Mouse (Mus musculus): Measurements from ENCODE around the gene BC029722.
"Not testable (repeated sequence)": the region's sequence is repeated elsewhere in the genome, so short reads cannot be mapped to it uniquely, and the experiment has no call there.

BC029722 gene

GRCm38 (mm10) chr2:155819392-155819448 lies at the start of gene BC029722:
TSS of gene BC029722 (minus strand) at chr2:155819426.
- no peak for DNase-seq

GRCm38 (mm10) chr2:155868320-155868719 lies 49.1 kb upstream of the BC029722 start:
- DNase-seq = no peak

DNA sequence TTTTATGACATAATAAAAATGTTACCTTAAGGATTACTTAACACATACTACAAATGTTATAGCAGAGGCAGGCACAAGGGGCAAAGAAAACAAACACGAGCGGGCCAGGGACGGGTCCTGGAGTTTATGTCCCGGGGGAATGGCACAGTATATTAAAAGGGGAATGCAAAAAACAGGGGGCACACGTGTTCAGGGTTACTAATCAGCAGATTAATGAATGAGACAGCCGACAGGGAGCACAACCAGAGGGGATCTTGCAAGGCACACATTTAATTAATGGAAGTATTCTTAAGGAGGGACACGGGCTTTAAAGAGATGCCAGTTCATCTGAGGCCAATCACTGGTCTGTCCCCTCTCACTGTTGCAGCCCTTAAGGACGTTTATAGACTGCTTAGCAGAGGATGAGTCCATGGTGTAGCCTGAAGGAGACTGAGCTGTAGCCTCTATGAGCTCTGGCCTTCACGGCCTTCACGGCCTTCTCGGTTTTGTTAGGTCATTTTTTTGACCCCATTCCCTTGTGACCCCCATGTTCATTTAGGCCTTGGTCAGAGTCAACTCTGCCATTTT lies 44.2 kb upstream of the BC029722 start:
- no peak for DNase-seq

GRCm38 (mm10) chr2:155862573-155863300 lies 43.5 kb upstream of the BC029722 start:
- no peak for DNase-seq

GRCm38 (mm10) chr2:155861581-155861980 lies 42.4 kb upstream of the BC029722 start:
- DNase-seq = no peak

GRCm38 (mm10) chr2:155860102-155860501 lies 40.9 kb upstream of the BC029722 start:
- DNase-seq = no peak

DNA sequence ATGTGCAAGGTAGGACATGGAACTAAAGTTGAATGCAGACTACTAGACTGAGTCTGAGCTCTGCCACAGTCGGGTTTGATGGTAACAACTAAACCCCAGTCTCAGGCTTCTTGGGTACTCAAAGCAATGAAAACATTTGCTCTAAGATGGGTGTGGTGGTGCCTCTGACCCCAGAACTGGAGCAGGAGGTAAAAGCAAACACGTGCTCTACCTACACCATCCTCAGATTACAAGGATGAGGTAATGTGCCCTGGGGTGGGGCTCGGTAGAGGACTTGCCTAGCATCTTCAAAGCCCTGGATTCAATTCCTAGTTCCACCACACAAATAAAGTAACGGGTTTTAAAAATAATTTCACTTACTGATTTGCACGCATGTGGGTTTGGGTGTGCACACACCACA lies 33.3 kb upstream of the BC029722 start:
- no peak for DNase-seq

DNA sequence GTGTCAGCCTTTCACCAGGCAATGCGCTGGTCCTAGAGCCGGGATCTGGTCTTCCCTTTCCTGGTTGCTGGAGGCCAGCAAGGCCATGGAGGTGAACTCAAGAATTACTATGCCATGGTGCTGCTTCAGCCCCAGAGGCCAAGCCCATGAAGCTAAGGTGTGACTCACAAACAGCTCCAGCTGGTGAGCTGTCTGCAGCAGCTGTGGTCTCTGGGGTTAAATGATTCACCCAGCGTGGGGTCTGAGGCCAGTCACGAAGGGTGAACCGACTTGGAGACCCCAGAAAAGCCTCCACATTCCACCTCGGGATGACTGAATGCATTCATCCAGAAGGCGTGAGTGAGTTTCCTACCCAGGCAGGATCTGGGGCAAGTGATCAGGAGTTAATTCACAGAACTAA lies 30.9 kb upstream of the BC029722 start:
- no peak for DNase-seq

GRCm38 (mm10) chr2:155849464-155849863 lies 30.2 kb upstream of the BC029722 start:
- DNase-seq = no peak

DNA sequence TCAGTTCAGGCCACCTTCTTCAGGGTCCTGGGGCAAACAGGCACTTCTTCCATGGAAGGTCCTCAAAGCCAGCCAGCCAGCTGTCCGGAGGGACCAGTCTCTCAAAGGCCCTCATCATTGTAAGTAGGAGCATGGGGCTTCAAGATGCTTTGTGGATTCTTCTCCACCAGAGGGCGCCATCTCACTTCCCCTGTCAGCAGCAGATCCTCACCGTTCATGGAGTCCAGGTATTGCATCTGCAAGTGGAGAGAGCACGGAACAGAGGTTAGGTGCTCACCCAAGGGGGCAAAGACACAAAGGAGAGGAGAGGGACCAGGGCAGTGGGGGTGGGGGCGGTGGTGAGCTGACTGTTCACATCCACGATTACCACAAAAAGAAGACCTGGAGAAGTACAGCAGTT lies 29.1 kb upstream of the BC029722 start:
- peak; percentile 77 for DNase-seq

DNA sequence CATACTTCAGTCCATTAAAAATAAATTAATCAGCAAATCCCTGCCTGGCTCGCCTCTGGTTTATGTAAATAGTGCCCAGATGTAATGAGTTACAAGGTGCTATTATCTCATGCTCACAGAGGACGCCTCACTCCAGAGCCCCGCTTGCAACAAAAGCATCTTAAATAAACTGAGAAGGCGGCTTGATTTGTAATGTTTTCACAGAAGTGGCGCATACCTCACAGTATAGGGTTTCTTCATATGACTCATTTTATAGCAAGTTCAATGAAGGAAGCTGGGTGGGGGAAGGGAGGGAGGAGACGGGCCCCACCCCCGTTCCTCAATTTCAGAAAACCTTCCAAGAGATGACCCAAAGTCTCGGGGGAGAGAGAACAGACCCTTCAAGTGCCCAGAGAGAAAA lies 27.7 kb upstream of the BC029722 start:
- DNase-seq = no peak

- DNase-seq = no peak
Measured at GRCm38 (mm10) chr2:155838961-155839360, 19.7 kb upstream of the BC029722 start.

DNA sequence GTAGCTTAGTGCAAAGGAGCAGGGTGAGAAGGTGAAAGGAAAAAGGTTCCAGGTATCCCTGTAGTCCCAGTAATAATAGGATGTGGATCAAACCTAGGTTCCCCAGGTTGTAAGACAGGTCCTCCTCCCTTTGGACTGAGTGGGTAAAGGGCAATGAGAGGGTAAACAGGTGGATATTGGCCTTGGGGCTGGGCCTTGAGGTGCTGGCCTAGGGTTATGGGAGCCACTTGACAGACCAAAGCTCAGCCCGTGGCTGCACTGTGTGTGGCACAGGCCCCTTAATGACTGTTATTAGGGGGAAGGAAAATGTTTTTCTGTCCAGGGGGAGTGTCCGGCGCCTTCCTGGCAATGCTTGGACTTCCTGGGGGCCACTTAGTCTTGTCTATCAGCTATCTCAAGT lies 18.7 kb upstream of the BC029722 start:
- no peak for DNase-seq

GRCm38 (mm10) chr2:155834732-155835131 lies 15.5 kb upstream of the BC029722 start, which contains the start of gene Fam83c:
TSS of gene Fam83c (minus strand) at chr2:155834854.
- no peak for DNase-seq

- not testable (repeated sequence) for DNase-seq
Measured at GRCm38 (mm10) chr2:155832087-155832486, 12.9 kb upstream of the BC029722 start.

DNA sequence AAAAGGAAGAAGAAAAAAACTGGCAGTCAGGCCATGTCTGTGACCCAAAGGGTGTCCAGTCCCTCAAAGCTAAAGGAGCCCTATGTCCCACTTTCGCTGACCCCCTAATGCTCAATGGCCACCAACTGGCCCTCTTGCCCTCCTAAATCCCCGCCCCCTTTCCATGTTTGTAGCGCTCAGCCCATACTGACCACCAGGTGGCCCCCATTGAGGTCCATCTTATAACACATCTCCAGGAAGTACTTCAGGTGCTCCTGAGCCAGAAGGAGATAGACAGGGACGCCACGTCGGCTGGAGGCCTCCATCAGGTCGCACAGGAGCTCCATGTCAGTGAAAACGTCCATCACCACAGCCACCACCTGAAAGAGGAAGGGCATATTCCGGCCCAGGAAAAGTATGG lies 12.1 kb upstream of the BC029722 start:
- DNase-seq = no peak

DNA sequence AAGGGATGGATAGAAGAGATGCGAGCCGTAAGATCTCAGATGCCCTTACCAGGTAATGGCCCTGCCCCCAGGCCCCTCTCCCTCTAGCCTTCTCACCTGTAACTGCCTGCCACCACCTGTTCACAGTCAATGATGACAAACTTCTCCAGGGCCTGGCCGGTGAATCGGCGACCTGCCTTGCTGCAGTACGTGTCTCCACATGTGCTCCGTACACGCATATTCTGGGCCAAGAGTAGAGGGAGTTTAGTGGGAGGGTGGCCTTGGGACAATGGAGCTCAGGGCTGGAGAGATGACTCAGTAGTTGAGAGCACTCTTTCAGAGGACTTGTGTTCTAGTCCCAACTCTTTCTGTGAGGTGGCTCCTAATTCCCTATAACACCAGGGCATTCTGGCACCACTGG lies 11.6 kb upstream of the BC029722 start:
- DNase-seq = no peak

GRCm38 (mm10) chr2:155826630-155827424 lies 7.6 kb upstream of the BC029722 start, which contains the start of gene Eif6:
TSS of gene Eif6 (minus strand) at chr2:155826925.
- peak; percentile 87 for DNase-seq

DNA sequence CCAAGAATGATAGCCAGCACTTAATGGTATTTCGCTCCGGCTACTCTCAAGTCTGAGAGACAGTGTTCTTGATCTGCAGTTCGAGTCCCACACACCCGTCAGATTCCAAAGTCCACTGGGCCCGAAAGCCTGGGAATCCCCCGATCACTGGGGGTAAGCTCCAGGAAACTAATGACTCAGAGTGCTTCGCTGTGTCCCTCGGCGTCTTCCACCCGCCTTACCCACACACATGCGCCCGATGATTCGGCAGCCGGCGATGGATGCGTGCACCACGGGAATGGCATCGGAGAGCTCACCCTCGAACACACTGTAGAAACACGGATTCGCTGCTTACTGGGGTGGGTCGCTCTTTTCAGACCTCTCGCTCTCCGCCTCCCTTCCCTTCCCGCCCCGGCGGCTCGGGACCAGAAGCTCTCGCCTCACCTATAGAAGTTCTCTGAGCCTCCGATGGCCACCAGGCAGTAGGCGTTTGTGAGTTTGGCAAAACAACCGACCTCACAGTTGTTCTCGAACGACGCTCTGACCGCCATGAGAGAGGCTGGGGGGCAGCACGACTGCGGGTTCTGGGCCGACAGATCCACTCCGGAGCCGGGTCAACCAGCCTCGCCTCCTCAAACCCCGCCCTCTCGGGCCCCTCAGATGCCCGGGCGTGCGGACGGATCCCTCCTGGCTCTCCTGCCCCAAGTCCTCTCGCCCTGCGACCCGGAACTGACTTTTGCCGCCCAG lies 6.8 kb upstream of the BC029722 start:
- DNase-seq = peak; percentile 42

GRCm38 (mm10) chr2:155823722-155824121 lies 4.5 kb upstream of the BC029722 start:
- peak; percentile 35 for DNase-seq

GRCm38 (mm10) chr2:155820779-155821178 lies 1.6 kb upstream of the BC029722 start:
- DNase-seq = peak; percentile 23

DNA sequence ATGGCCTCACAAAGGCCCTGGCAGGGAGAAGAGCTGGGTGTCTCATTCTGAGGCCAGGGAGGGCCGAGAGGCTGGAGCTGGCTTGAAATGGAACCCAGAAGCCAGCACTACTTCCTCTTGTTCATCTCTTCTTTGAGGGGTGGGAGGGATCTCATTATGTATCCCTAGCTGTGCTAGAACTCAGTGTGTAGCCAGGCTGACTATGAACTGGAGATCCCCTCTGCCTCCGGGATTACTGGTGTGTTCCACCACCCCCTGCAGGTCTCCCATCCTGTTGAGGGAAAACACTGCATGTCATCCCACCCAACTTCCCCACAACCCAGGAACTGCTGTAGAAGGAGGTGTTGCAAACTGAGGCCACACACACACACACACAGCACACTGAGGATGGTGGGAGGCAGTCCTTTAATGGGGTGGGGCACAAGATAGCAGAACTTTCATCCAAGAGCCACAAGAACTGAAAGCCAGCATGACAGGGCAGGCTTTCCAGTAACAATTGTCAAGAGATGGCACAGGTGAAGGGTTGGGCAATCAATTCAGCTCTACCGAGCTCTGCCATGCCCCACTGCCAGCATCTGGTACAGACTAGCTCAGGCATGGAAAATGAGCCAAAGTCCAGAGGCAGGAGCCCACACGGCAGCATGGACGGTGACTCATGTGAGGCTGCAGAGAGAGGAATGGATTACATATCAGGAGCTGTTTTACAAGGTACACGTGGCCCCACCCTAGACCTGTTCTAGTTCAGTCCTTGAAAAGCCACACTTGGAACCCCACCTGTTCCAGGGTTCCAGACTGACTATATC lies 424 bp upstream of the BC029722 start:
- no peak for DNase-seq

All from cerebellum, adult 9-11 months (tissue).